Mouse (Mus musculus) liver, embryonic 14.5 days (tissue): ENCODE measurements at regions not wholly inside any gene's neighbourhood (a gene's known extent, or its start where the extent isn't known, plus 50 kb on each side); places are given as distances from the start of the nearest gene placed in this dataset.

ENCODE experiments used
- CTCF ChIP-seq: IDR thresholded peaks from 2 replicates; pipeline ENCODE4 v1.5.1; 2016; ENCODE audit warnings: antibody characterized with exemption, low read depth, control low read depth
- EP300 ChIP-seq: IDR thresholded peaks from 2 replicates; pipeline ENCODE4 v1.6.1; 2016; ENCODE audit warnings: antibody characterized with exemption, low read depth

GRCm38 (mm10) chr2:84241986-84242385, 183.2 kb downstream of the Calcrl start:
- TF ChIP-seq EP300 (no peak), CTCF (no peak)
